Mouse (Mus musculus) embryonic fibroblast, embryonic 13.5 days (primary cell): ENCODE results near the gene Mast3. TPM values are rescaled to one million over a fixed set of nuclear protein-coding genes. Genes with fewer than 3 reads are reported as not detected.
"Not testable (repeated sequence)": the region's sequence is repeated elsewhere in the genome, so short reads cannot be mapped to it uniquely, and the experiment has no call there.

ENCODE experiments used
- H3K27ac ChIP-seq: 2 replicates; pipeline ENCODE4 v1.5.1; 2012; ENCODE audit warnings: low read length, control low read depth, inconsistent platforms; ENCODE audit not compliant: insufficient read depth
- H3K4me1 ChIP-seq: 2 replicates; pipeline ENCODE4 v1.6.1; 2011; ENCODE audit warnings: low read length; ENCODE audit not compliant: control insufficient read depth, insufficient read depth
- H3K4me3 ChIP-seq: 2 replicates; pipeline ENCODE4 v1.5.1; 2011; ENCODE audit warnings: mild to moderate bottlenecking, control low read depth, low read length; ENCODE audit not compliant: insufficient read depth
- CTCF ChIP-seq: IDR thresholded peaks from 2 replicates; pipeline ENCODE4 v1.5.1; 2011; ENCODE audit warnings: mild to moderate bottlenecking, control low read depth, low read length, moderate library complexity, borderline replicate concordance; ENCODE audit not compliant: insufficient read depth
- POLR2A ChIP-seq: IDR thresholded peaks from 2 replicates; pipeline ENCODE4 v1.6.1; 2011; ENCODE audit warnings: low read depth, mild to moderate bottlenecking, control low read depth, low read length, moderate library complexity
- polyA plus RNA-seq: library from polyadenylated mRNA; stranded (reverse); fragments of >200 nt; gene quantifications from 2 replicates; pipeline ENCODE4 v1.2.4, GENCODE M21; 2011; ENCODE audit warnings: low read depth; ENCODE audit not compliant: missing spikeins, insufficient read length

Mast3 gene
- polyA plus RNA-seq, 1 experiment = 13.1 TPM

GRCm38 (mm10) chr8:70834071-70834470 is 29.2 kb upstream of the Mast3 start:
- no peak overlapping the region for H3K27ac ChIP-seq
- TF ChIP-seq CTCF (no peak), POLR2A (no peak)
- no peaks in the 10 kb centered on the region for H3K4me1 ChIP-seq
- H3K4me3 ChIP-seq = no peak overlapping the region

DNA sequence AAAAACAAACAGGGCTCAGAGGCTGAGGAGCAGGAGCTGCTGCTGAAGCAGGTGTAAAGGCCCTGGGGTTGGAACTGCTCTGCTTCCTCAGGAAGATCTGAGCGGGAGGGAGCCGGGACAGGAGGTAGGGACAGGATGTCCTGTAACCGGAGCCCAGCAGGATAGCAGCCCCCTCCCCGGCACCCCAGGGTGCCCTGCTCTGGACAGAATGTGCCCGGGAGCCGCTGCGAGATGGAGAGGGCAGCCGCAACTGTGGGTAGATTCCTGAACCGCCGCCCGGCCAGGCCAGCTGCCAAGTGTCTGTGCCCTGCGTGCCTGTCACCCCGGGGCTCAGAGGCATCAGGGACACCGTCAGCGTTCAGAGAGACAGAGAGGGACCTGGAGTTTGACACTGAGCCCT is 28.7 kb upstream of the Mast3 start:
- no peaks in the 10 kb centered on the region for H3K4me1 ChIP-seq
- H3K27ac ChIP-seq = no peak overlapping the region
- TF ChIP-seq POLR2A = no peak
- no peak for TF ChIP-seq CTCF
- H3K4me3 ChIP-seq = no peak overlapping the region

DNA sequence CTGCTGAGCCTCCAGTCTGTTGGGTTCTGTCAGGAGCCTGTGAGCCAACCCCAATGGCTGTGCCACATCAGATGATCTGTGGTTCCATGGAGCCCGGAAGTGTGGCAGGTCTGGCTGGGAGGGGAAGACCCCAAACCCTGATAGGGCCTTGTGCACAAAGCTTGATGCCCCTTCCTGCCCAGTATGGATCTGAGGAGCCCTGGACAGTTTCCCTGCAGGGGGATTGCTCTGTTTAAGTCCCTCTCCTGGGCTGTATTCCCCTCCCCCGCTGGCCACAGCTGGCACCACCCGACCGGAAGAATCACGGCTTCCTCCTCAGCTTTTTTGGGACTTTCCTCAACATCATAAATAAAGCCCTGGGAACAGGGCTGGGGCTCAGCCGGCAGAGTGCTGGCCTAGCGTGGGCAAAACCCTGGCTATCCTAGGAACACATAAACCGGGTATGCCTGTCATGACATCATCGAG is 28.2 kb upstream of the Mast3 start:
- H3K4me1 ChIP-seq = no peaks in the 10 kb centered on the region
- H3K27ac ChIP-seq = no peak overlapping the region
- H3K4me3 ChIP-seq = no peak overlapping the region
- TF ChIP-seq CTCF (no peak), POLR2A (no peak)

- Histone ChIP-seq H3K27ac (no peak overlapping the region), H3K4me3 (no peak overlapping the region), H3K4me1 (no peaks in the 10 kb centered on the region)
- TF ChIP-seq POLR2A (no peak), CTCF (no peak)
These were observed 27.5 kb upstream of the Mast3 start for GRCm38 (mm10) chr8:70832371-70832770.

GRCm38 (mm10) chr8:70831517-70831916 is 26.7 kb upstream of the Mast3 start:
- TF ChIP-seq POLR2A (no peak), CTCF (no peak)

DNA sequence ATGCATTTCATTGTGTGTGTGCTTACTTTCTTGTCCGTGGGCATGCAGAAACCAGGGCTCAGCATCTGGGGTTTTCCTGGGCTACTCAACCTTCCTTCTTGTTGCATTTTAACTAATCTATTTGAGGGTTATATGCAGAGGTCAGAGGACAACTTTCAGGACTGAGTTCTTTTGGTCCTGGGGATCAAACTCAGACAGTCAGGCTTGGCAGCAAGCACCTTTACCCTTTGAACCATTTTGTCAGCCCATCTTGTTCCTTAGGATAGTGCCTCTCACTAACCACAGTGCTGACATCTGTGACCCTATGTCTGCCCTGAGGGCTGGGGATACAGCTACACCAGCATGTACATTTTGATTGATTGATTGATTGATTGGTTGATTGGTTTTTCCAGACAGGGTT is 22.9 kb upstream of the Mast3 start:
- no peak for TF ChIP-seq CTCF
- no peak for TF ChIP-seq POLR2A
- H3K4me3 ChIP-seq = no peak overlapping the region
- H3K4me1 ChIP-seq = no peaks in the 10 kb centered on the region
- H3K27ac ChIP-seq = no peak overlapping the region

More at GRCm38 (mm10) chr8:70831517-70831916, 26.7 kb upstream of the Mast3 start:
- Histone ChIP-seq H3K4me1 (no peaks in the 10 kb centered on the region), H3K4me3 (no peak overlapping the region), H3K27ac (no peak overlapping the region)

DNA sequence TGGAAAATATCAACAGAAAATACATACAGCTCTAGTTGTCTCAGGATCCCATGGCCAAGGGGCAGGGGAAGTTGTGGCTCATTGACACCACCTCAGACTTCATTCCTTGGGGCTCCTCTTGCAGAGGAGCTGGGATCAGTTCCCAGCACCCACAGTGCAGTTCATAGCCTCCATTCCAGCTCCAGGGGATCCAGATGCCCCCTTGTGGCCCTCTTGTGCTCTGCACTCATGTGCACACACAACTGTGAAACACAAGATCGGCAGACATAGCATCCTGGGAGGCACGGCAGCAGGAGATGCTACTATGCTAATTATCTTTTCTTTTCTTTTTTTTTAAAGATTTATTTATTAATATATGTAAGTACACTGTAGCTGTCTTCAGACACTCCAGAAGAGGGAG is 22.2 kb upstream of the Mast3 start:
- H3K4me3 ChIP-seq = no peak overlapping the region
- H3K4me1 ChIP-seq = no peaks in the 10 kb centered on the region
- H3K27ac ChIP-seq = no peak overlapping the region
- TF ChIP-seq CTCF (no peak), POLR2A (no peak)

GRCm38 (mm10) chr8:70825816-70826215 is 21.0 kb upstream of the Mast3 start:
- Histone ChIP-seq H3K27ac (no peak overlapping the region), H3K4me3 (no peak overlapping the region), H3K4me1 (no peaks in the 10 kb centered on the region)
- no peak for TF ChIP-seq POLR2A
- TF ChIP-seq CTCF = no peak

GRCm38 (mm10) chr8:70823802-70824201 is 18.9 kb upstream of the Mast3 start:
- H3K27ac ChIP-seq = no peak overlapping the region
- H3K4me3 ChIP-seq = no peak overlapping the region
- TF ChIP-seq POLR2A = no peak
- TF ChIP-seq CTCF = no peak
- H3K4me1 ChIP-seq = no peaks in the 10 kb centered on the region

GRCm38 (mm10) chr8:70822594-70822993 is 17.7 kb upstream of the Mast3 start:
- not testable (repeated sequence) for H3K4me3 ChIP-seq, H3K27ac ChIP-seq, H3K4me1 ChIP-seq

GRCm38 (mm10) chr8:70821992-70822391 is 17.1 kb upstream of the Mast3 start:
- no peak overlapping the region for H3K27ac ChIP-seq
- H3K4me3 ChIP-seq = no peak overlapping the region
- H3K4me1 ChIP-seq = no peaks in the 10 kb centered on the region
- TF ChIP-seq CTCF (no peak), POLR2A (no peak)
